Mouse (Mus musculus) heart, postnatal 0 days (tissue): ENCODE measurements around the gene Eif2a.

Source experiments
- CTCF ChIP-seq: IDR thresholded peaks from 2 replicates; pipeline ENCODE4 v1.5.1; 2016; ENCODE audit warnings: antibody characterized with exemption, control low read depth, low read depth
- EP300 ChIP-seq: IDR thresholded peaks from 2 replicates; pipeline ENCODE4 v1.6.1; 2016; ENCODE audit warnings: antibody characterized with exemption, low read depth

DNA sequence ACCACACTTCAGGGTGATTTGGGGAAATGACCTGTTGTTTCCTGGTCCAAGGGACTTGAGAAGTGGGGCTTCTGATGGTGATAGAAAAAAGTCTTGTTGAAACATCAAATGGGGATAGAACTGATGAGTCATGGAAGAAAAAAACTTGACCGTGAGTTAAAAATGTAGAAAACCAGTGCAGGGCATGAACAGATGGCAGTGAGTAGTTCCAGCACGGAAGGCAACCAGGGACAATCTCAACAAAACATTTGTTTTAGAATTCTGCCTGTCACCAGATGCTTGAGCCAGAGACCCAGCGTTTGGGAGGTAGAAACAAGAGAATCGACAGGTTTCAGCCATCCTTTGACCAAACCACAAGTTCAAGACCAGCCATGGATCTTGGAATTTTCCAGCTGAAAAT, 32.0 kb upstream of the Eif2a start:
- no peak for TF ChIP-seq EP300
- no peak for TF ChIP-seq CTCF
